ENCODE assay signal across 13 mouse cellular contexts in the genomic region with DNA sequence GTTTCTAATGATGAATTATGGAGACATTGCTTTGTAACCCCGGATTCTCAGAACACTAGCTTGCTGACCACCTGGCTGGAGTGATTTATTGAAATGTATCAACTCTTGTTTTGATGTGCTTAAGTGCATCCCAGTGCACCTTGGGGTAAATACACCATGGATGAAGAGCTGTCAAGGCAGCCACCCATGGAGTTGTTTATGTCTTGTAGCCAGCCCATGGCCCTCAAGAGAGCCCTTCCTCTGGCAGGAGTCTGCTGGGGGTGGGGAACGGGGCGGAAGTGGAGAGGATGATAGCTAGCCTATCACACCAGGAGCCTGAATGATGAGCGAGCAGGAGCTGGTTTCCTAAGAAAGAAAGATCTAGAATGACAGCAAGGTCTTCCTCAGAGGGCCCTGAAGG.
"Had no signal": no experiment of that assay in that cellular context is flagged by ENCODE, and none has a peak within 500 bp of the region (broad histone marks: within the 10 kb centered on the region; RNA-seq: fewer than 3 reads in every experiment).

No protein-coding gene starts in this region.

- DNase-seq: kidney, adult 11 months; kidney, postnatal 36 days; layer of hippocampus, postnatal 36 days; liver, embryonic 13.5 days; lung, adult 2 months; lung, postnatal 14 days; lung, postnatal 4 days; thymus, adult 18-20 months; thymus, postnatal 36 days had no signal

- ATAC-seq: intestine, embryonic 15.5 days; midbrain, embryonic 15.5 days had no signal

- H3K4me1 ChIP-seq: intestine, embryonic 15.5 days; liver, embryonic 13.5 days; midbrain, embryonic 12.5 days had no signal

- H3K9me3 ChIP-seq: intestine, embryonic 15.5 days; liver, embryonic 13.5 days; midbrain, embryonic 12.5 days; midbrain, embryonic 15.5 days had no signal

- H3K36me3 ChIP-seq: intestine, embryonic 15.5 days; liver, embryonic 13.5 days; midbrain, embryonic 12.5 days; midbrain, embryonic 15.5 days had no signal

- H3K27ac ChIP-seq: intestine, embryonic 15.5 days; left cerebral cortex, adult 2 months; liver, embryonic 13.5 days; midbrain, embryonic 12.5 days; midbrain, embryonic 15.5 days had no signal

- H3K9ac ChIP-seq: intestine, embryonic 15.5 days; liver, embryonic 13.5 days; midbrain, embryonic 12.5 days; midbrain, embryonic 15.5 days had no signal

- H3K4me3 ChIP-seq: intestine, embryonic 15.5 days; left cerebral cortex, adult 2 months; liver, embryonic 13.5 days; midbrain, embryonic 12.5 days; midbrain, embryonic 15.5 days had no signal

- H3K4me2 ChIP-seq: intestine, embryonic 15.5 days; liver, embryonic 13.5 days; midbrain, embryonic 12.5 days; midbrain, embryonic 15.5 days had no signal

- H3K27me3 ChIP-seq: intestine, embryonic 15.5 days; liver, embryonic 13.5 days; midbrain, embryonic 12.5 days; midbrain, embryonic 15.5 days had no signal
